12 mouse cellular contexts compared by ENCODE assay signal in genomic region chr1:90100360-90101232, GRCm38 (mm10). TPM values are rescaled to one million over a fixed set of nuclear protein-coding genes. Genes with fewer than 3 reads are reported as not detected.
DNase-seq lines count a peak whose midpoint lies in the region; ATAC-seq and TF ChIP-seq lines count a peak whose summit lies in the region.
"Had no signal": no experiment of that assay in that cellular context is flagged by ENCODE, and none has a peak within 500 bp of the region (broad histone marks: within the 10 kb centered on the region; RNA-seq: fewer than 3 reads in every experiment).

No protein-coding gene starts in this region.

- 0 out of 2 replicates have a peak, but pooled peaks cover 3% of the 10 kb centered on the region for H3K4me1 ChIP-seq in kidney, adult 2 months (ENCODE audit: control insufficient read depth, insufficient read depth, low read length)
- peaks cover 7% of the 10 kb centered on the region; the same call in 1 of the 2 replicates for H3K4me1 ChIP-seq in intestine, embryonic 15.5 days (replicated peaks)
- 0 out of 2 replicates have a peak, but pooled peaks cover 4% of the 10 kb centered on the region for H3K4me1 ChIP-seq in forebrain, postnatal 0 days (ENCODE audit: insufficient read depth)
- no peaks in the 10 kb centered on the region for H3K4me1 ChIP-seq in forebrain, embryonic 12.5 days

- H3K4me3 ChIP-seq in kidney, adult 2 months (ENCODE audit: insufficient read depth, low read depth, low read length): no peak overlapping the region
- no peak overlapping the region for H3K4me3 ChIP-seq in intestine, embryonic 15.5 days (replicated peaks)
- H3K4me3 ChIP-seq in forebrain, postnatal 0 days (ENCODE audit: low read depth, low read length): no peak overlapping the region
- H3K4me3 ChIP-seq in forebrain, embryonic 12.5 days (replicated peaks): no peak overlapping the region

- TF ChIP-seq POLR2A in kidney, adult 2 months (IDR thresholded peaks at IDR 0.05; ENCODE audit: low read depth, low read length): no peak

- H3K27me3 ChIP-seq in kidney, adult 2 months (replicated peaks; ENCODE audit: control insufficient read depth, insufficient read depth, low read length): no peaks in the 10 kb centered on the region
- no peaks in the 10 kb centered on the region for H3K27me3 ChIP-seq in intestine, embryonic 15.5 days (replicated peaks)
- no peaks in the 10 kb centered on the region for H3K27me3 ChIP-seq in forebrain, postnatal 0 days (ENCODE audit: insufficient read depth, low read length)
- no peaks in the 10 kb centered on the region for H3K27me3 ChIP-seq in forebrain, embryonic 12.5 days

- no peak overlapping the region for H3K27ac ChIP-seq in kidney, adult 2 months (ENCODE audit: insufficient read depth, low read depth, low read length)
- 0 out of 2 replicates have a peak overlapping the region, but pooled peaks have one; percentile 7 for H3K27ac ChIP-seq in intestine, embryonic 15.5 days
- no peak overlapping the region for H3K27ac ChIP-seq in forebrain, postnatal 0 days (ENCODE audit: low read depth, low read length)
- H3K27ac ChIP-seq in forebrain, embryonic 12.5 days: no peak overlapping the region

- H3K4me2 ChIP-seq in intestine, embryonic 15.5 days (replicated peaks): no peak overlapping the region
- H3K4me2 ChIP-seq in forebrain, postnatal 0 days (ENCODE audit: low read depth): no peak overlapping the region
- no peak overlapping the region for H3K4me2 ChIP-seq in forebrain, embryonic 12.5 days

- H3K9me3 ChIP-seq in intestine, embryonic 15.5 days: no peaks in the 10 kb centered on the region
- no peaks in the 10 kb centered on the region for H3K9me3 ChIP-seq in forebrain, postnatal 0 days (ENCODE audit: low read length)
- H3K9me3 ChIP-seq in forebrain, embryonic 12.5 days: no peaks in the 10 kb centered on the region

- peak; percentile 16 for DNase-seq in kidney, adult 2 months
- no peak for DNase-seq in kidney, adult 11 months
- peak; percentile 96 for DNase-seq in NIH3T3 (ENCODE audit: low read depth)
- peak; percentile 56 for DNase-seq in lung, postnatal 36 days
- DNase-seq in forebrain, postnatal 0 days: no peak
- no peak for DNase-seq in spleen, postnatal 4 days (ENCODE audit: low spot score in 2 of 2)
- DNase-seq: cerebellum, adult 8-10 months; thymus, adult 2 months had no signal

- H3K9ac ChIP-seq in intestine, embryonic 15.5 days: no peak overlapping the region
- no peak overlapping the region for H3K9ac ChIP-seq in forebrain, postnatal 0 days
- no peak overlapping the region for H3K9ac ChIP-seq in forebrain, embryonic 12.5 days

- no peaks in the 10 kb centered on the region for H3K36me3 ChIP-seq in kidney, adult 2 months (ENCODE audit: control insufficient read depth, insufficient read depth, low read length)
- no peaks in the 10 kb centered on the region for H3K36me3 ChIP-seq in intestine, embryonic 15.5 days
- no peaks in the 10 kb centered on the region for H3K36me3 ChIP-seq in forebrain, postnatal 0 days (ENCODE audit: insufficient read depth)
- H3K36me3 ChIP-seq in forebrain, embryonic 12.5 days (replicated peaks): no peaks in the 10 kb centered on the region

- 66% methylated on average over 10 of the region's 10 CpGs for WGBS in kidney, adult 2 months
- WGBS in intestine, embryonic 15.5 days: 53% methylated on average over 10 of the region's 10 CpGs
- 61% methylated on average over 10 of the region's 10 CpGs for WGBS in forebrain, postnatal 0 days
- WGBS in forebrain, embryonic 12.5 days: 70% methylated on average over 10 of the region's 10 CpGs

- peak; percentile 77 for ATAC-seq in intestine, embryonic 15.5 days
- ATAC-seq in forebrain, postnatal 0 days: no peak
- ATAC-seq in forebrain, embryonic 12.5 days (ENCODE audit: low FRiP score): no peak

- TF ChIP-seq CTCF in kidney, adult 2 months (conservative IDR thresholded peaks at IDR 0.05; ENCODE audit: insufficient read depth, insufficient read length, low read depth, low read length): no peak
- no peak for TF ChIP-seq CTCF in forebrain, postnatal 0 days (IDR thresholded peaks at IDR 0.05; ENCODE audit: low read depth)

RNA-seq across cellular contexts. Expression of gene Iqca, which starts 52.6 kb away (rescaled TPM):
- 0.05 and 0.33 TPM in 2 replicates for polyA plus RNA-seq in kidney, adult 2 months (2012; rRNA removed)
- polyA plus RNA-seq in intestine, embryonic 15.5 days (2015; fragmentation: Nextera tagmentation; extraction: Ambion mirVana): 0.09 and 0.24 TPM in 2 replicates
- 0.52 and 0.92 TPM in 2 replicates for total RNA-seq in forebrain, postnatal 0 days (2014; rRNA removed)
- polyA plus RNA-seq in forebrain, postnatal 0 days (2015; fragmentation: Nextera tagmentation; extraction: Ambion mirVana): 0.60 and 1.5 TPM in 2 replicates
- polyA plus RNA-seq in forebrain, embryonic 12.5 days (2016; fragmentation: Nextera tagmentation; extraction: Ambion mirVana): 0.56 TPM in 1 of 2 replicates, not detected in the other
- total RNA-seq: gastrocnemius, postnatal 4 days; hematopoietic stem cell, adult 5-6 weeks had no signal
- polyA plus RNA-seq: thymus, adult 2 months had no signal

Comparison
In these comparisons a context has a peak if more than half of its experiments do, and no peak if none do; other contexts are left out.
1. DNase-seq: peak in kidney, adult 2 months (single experiment), NIH3T3 (single experiment) and lung, postnatal 36 days (single experiment); none in kidney, adult 11 months (single experiment), forebrain, postnatal 0 days (single experiment) and spleen, postnatal 4 days (0 of 2).